In the genomic region with DNA sequence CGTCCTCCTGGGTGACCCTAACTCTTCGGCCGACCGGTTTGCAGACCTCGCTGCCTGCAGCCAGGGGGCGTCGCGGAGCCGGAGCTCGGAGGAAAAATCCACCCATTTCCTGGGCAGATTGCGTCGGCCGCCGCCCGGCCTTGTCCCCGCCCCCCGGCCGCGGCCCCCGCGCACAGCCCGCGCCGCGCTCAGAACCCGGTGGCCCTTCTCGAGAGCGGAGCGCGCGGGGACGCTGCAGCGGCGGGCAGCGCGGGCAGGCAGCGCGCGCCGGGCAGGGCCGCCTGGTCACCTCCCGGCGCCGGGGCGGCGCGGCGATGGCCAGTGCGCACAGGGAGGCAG, we compare ENCODE assay signal across 9 mouse cellular contexts. TPM values are rescaled to one million over a fixed set of nuclear protein-coding genes. Genes with fewer than 3 reads are reported as not detected.
DNase-seq lines count a peak whose midpoint lies in the region; ATAC-seq lines count a peak whose summit lies in the region.
"Had no signal": no experiment of that assay in that cellular context is flagged by ENCODE, and none has a peak within 500 bp of the region (broad histone marks: within the 10 kb centered on the region; RNA-seq: fewer than 3 reads in every experiment).

No protein-coding gene starts in this region.

- no peaks in the 10 kb centered on the region for H3K9me3 ChIP-seq in hindbrain, embryonic 13.5 days

- H3K27me3 ChIP-seq in hindbrain, embryonic 13.5 days = 0 out of 2 replicates have a peak, but pooled peaks cover 3% of the 10 kb centered on the region

- H3K27ac ChIP-seq in hindbrain, embryonic 13.5 days = peak overlapping the region; percentile 84
- H3K27ac ChIP-seq: macrophage had no signal

- peak overlapping the region; percentile 73 for H3K4me3 ChIP-seq in hindbrain, embryonic 13.5 days

- peaks cover 14% of the 10 kb centered on the region for H3K36me3 ChIP-seq in hindbrain, embryonic 13.5 days

- H3K9ac ChIP-seq in hindbrain, embryonic 13.5 days = peak overlapping the region; percentile 95

- under 1% methylated on average over 42 of the region's 49 CpGs for WGBS in hindbrain, embryonic 13.5 days

- DNase-seq in R1 (ENCODE audit: low read depth, low spot score) = peak; percentile 73
- peak; percentile 96 to 97 for DNase-seq in cerebellum, postnatal 10 days
- DNase-seq in frontal cortex, postnatal 25 days (ENCODE audit: low spot score in 2 of 2) = peak; percentile 72 to 87
- peak; percentile 71 for DNase-seq in left cerebral cortex, adult 11 months (ENCODE audit: low spot score)
- DNase-seq in lung, postnatal 36 days = peak; percentile 83
- DNase-seq in right cerebral cortex, adult 2 months (ENCODE audit: low spot score in 2 of 2) = peak; percentile 82 to 88
- peak; percentile 89 for DNase-seq in urinary bladder, postnatal 14 days (ENCODE audit: low spot score)

- ATAC-seq in hindbrain, embryonic 13.5 days (ENCODE audit: low FRiP score) = peak; percentile 61; the same call in 1 of the 2 replicates

- H3K4me2 ChIP-seq in hindbrain, embryonic 13.5 days = peak overlapping the region; percentile 96

- H3K4me1 ChIP-seq in hindbrain, embryonic 13.5 days (replicated peaks) = peaks cover 63% of the 10 kb centered on the region

RNA-seq across cellular contexts. Expression of a gene that starts 12.6 kb away (rescaled TPM):
- polyA plus RNA-seq in hindbrain, embryonic 13.5 days (2015; fragmentation: Nextera tagmentation; extraction: Ambion mirVana) = 267 and 274 TPM in 2 replicates

Comparison
In these comparisons a context has a peak if more than half of its experiments do, and no peak if none do; other contexts are left out.
1. Peak in every context shown above with its lines: DNase-seq, ATAC-seq, H3K4me3 ChIP-seq and H3K27ac ChIP-seq.